Mouse (Mus musculus): ENCODE measurements around the gene Antxr2.

The Antxr2 gene

DNA sequence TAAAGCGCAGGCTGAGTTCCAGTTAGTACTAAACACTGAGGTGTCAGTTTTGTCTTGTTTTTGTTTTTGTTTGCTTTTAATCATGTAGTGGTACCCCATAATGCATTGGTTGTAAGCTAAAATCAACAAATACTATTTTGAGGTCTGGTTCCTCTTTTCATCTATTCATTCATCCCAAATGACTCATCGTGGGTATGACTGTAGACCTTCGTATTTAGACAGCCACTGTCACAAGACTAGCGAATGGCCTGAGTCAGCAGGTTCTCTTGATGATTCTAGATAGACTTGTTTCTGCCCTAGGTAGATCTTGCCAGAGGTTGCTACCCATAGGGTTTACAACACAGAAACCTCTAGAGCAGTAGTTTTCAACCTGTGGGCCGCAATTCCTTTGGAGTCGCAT is 116.9 kb downstream of the Antxr2 start:
- DNase-seq (ENCODE audit: low read depth, low spot score): no peak

DNA sequence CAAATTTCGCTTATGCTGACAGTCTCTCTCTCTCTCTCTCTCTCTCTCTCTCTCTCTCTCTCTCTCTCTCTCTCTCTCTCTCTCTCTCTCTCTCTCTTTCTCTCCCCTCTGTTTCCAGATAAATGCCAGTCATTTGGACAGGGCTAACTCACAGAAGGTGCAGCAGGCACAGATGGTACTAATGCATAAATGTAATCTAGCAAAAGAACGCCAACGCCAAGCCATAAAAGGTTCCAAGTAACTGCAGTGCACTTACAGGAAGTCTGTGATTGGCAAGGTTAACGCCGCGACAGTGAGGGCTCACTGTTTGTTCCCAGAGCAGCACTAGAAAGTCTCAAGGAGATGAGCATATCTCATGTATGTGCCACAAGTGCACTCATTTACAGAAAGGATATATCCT is 123.4 kb downstream of the Antxr2 start:
- DNase-seq (ENCODE audit: low read depth, low spot score): peak; percentile 55

DNA sequence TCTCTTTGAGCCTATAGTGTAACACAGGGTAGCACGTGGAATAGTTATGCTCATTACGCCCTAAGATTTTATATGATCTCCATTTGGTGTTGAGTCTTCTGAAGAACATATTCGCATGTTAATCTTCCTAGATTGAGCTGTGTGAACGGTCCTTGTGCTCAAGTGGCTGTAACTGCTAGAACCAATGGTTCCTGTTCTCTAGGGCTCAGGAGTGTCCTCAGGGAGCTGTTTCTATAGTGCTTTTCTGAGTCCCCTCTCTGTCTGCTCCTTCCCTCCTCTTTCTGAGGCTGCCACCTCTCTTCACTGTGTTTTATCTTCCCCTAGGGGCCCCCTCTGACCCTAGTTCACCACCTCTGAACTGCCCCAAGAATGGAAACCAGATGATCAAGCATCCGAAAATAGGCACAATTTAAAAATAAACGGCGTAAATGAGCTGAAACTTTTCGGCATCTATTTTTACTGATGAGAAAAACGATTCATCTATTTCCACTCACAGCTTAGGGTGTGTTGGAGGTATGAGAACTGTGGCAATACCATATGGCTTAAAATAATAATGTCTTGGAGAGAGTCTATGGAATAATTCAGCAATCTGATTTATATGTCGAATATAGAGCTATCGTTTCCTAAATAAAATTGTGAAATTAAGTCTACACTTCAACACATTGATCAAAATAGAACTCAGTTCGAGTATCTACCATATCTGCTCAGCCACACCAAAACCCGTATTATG is 124.1 kb downstream of the Antxr2 start:
- DNase-seq (ENCODE audit: low read depth, low spot score): no peak

DNA sequence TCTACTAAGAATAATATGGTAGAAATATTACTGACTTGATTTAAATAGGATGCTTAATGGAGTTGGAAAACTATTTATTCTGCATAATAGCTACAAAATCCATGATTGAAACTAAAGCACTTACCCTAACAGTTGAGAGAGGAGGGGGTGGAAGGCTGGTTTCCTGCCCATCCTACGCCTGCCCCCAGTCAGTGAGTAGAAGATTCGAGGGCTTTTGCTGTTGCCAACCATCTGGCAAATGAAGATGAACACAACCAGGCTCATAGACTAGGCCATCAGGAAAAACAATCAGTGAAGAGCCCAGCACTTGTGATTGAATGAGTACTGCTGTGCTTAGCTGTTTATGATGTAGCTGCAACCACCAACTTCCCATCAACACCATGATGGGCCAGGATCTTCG is 125.0 kb downstream of the Antxr2 start:
- no peak for DNase-seq (ENCODE audit: low read depth, low spot score)

DNA sequence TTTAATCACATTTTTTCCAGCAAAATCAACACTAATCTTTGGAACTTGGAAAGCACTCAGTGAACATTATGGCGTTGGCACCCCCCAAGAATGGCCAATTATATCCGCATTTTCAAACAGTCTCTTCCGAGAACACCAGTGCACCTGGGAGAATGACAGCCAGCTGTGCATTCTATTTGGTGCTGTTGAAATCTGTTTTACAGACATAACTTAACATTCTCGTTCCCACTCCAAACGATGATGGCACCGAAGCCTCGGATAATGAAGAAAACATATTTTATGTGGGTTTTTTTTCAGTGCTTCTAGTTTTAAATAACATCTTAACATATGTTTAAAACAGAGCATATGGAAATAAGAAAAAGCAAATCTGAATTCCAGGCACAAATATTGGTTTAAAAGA is 129.7 kb downstream of the Antxr2 start:
- DNase-seq (ENCODE audit: low read depth, low spot score): no peak

DNA sequence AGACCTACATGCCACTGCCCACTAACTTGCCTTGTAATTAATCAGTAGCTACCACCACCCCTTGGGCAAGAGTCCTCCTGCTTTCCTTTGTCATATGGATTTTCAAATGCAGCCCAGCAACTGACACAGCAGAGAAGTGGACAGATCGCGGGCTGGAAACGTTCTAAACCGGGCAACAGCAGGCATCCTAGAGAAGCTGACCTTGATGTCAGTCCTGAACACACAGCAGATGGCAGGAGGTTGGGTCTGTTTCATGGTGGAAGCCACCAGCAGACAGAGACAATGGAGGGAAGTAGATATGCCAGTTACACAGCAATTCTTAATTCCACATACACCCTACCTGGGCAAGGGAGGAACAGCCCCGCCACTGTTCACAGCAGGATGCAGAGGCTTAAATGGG is 131.5 kb downstream of the Antxr2 start:
- no peak for DNase-seq (ENCODE audit: low read depth, low spot score)

DNA sequence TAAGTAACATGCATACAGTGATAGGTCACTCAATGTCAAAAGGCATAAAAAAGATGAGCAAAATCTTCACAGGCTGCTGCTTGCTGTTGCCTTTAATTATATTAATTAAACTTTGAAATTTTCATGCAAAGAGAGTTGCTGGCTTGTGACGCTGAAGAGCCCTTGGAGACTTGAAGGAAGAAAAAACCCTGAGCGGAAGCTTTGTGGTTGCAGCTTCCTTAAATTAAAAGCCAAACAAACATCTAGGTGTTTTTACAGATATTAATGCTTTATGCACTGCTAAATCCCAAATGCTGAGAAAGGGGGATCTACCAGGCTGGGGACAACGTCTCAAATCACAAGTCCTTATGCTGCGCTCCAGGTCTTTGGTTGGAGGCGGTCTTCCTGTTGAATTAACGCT is 145.4 kb downstream of the Antxr2 start:
- DNase-seq (ENCODE audit: low read depth, low spot score): no peak

DNA sequence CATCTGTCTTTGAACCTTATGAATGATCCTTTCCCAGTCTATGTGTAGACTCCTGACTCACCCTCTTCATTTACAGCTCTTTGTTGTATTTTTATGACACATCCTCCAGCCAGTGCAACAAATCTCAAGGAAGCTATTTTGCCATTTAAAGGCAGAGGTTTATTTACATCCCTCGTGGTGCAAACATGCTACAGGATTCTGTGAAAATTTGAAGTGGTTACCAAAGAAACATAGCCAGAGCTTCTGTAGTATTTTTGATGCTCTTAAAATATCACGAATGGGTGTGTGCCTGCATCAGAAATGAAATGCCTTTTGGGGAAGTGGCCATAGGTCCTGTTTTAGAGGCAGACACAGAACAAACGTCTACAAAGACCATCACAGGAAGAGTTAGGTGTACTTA is 146.7 kb downstream of the Antxr2 start:
- no peak for DNase-seq (ENCODE audit: low read depth, low spot score)

DNA sequence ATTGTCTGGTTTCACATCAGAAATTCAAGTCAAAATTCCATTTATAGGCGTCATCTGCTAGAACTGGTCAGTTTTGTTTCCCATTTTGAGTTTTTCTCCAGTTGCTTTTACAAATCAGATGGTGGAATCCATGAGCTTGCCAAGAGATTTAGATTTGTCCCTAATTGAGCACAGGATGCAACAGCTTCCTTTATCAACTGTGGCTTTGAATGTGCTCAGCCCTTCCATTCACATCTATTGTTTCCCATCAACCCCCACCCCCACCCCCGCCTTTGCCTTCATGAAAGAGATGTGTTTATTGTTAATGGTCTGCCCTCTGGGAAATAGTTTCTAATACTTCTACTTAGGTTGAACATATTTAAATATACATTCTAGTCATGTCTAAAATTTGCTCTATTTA is 149.4 kb downstream of the Antxr2 start:
- DNase-seq (ENCODE audit: low read depth, low spot score): no peak

DNA sequence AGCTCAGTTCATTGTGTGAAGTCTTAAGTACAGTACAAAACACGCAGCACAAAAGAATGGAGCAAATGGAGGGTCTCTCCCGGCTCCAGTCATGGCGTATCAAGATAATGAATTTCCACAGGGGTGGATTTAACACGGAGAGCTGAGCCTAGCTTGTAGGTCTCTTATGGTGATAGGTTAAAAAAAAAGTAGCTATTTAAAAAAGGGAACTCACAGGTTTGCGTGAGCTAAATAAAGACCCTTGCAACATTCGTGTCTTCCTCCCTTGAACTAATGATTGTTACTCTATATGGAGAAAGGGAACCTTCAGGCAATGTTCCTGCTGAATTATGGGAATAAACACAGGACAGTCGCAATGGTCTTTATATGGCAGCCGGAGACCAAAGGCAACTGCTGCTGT is 150.7 kb downstream of the Antxr2 start:
- DNase-seq (ENCODE audit: low read depth, low spot score): no peak

DNA sequence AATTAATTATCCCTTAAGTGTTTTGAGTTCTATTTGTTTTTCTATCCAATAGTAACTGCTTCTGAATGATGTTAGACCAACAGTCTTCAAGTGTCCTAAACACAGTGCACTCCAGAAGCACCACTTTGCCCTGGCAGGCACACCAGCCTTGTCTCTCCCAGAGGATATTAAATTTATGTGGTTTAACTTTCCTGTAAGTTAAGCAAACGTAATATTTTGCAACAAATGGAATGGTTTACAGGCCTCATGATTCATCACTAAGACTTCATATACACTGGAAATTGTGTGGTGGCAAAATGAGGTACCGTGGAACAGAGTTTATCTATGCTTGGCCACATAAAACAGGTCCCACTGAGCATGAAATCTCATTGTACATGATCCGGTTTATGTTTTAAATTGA is 152.0 kb downstream of the Antxr2 start:
- DNase-seq (ENCODE audit: low read depth, low spot score): no peak

DNA sequence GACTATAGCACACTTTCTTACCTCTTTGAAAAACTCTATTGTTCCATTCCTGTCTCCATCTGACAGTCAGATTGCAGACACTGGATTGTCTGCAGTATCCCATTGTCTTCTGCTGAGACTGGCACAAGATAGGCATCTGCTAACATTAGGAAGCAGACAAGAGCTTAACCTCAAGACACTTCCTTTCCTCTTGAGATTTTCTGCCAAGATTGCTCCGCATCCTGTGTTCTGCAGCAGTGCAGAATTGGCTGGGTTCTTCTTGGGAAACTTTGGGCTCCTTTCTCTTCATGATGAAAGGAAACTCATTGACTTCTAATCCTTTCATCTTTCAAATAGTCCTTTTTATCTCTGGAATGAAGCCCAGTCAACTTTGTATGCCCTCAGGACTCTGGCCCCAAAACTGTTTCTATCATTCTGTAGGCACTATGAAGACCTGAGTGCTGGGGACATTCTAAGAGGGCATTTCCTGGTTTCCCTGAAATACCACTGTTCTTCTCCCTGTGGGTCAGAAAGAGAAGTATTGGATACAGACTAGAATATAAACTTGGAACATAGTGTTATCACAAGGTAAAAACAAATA is 152.5 kb downstream of the Antxr2 start:
- DNase-seq (ENCODE audit: low read depth, low spot score): no peak

DNA sequence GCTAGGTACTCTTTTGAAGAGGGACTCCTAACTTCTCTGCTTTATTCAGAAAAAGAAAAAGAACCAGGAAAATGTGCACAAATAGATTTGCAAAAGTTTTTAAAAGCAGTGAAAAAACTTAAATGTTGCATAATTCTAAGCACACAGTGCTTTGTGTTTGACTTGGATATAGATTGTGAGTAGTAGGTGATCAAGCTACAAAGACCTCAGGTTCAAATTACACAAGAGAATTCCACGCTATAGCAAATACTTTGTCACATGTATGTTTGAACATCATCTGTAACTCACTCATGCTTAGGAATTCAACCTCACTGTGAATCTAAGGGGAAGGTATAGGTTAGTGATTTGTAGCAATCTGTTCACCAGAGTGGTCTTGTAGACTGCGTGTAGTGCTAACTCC is 153.9 kb downstream of the Antxr2 start:
- DNase-seq (ENCODE audit: low read depth, low spot score): no peak

DNA sequence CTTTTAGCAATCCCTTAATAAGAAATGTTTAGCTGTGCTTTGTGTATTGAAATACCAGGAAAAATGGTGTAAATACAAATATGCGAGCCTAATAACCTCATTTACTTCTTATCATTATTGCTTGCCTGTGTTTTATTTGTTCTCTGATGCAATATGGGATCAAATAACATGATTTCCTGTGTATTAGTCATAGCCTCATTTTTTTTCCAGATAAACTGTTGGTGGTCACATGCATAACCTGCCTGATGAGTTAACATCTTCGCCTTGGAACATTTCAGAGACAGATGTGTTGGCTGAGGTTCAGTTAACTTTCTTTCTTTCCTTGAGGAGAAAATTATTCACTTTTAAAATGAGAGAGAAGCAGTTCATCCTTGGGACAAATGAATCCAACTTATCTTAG is 162.9 kb downstream of the Antxr2 start:
- DNase-seq (ENCODE audit: low read depth, low spot score): no peak

DNA sequence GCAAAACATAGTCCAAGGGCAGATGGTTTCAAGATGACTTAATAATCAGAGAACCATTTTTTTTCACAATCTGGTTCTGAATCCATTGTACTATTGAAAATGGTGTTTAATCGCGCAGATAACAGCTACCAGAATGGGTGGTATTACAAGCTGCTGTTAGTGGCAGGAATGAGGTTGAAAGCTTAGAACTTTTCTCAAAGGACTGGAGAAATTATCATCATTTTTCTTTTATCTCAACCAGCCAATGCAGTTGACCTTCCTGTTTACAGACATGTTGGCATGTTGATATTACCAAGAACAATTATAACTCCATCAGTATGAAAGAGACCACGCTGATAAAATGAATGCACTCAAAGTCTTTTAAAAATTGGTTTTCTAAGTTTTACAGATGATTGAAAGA is 163.9 kb downstream of the Antxr2 start:
- no peak for DNase-seq (ENCODE audit: low read depth, low spot score)

DNA sequence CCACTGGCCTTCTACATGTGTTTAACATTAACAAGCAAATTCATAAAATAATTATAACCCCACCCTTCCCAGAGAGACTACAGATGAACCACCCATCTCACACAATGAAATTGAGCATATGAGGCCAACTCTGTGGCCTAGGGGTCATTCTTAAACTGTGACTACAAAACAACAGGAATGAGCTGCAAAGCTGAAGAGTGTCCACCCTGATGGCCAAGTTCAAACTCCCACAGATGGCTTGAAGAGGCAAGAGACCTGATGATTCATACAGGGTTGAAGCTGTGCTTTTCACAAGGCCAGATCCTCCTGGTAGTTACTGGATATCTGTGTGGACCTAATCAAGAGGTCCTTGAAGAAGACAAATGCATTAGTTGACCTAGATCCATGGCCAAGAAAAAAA is 173.7 kb downstream of the Antxr2 start:
- DNase-seq (ENCODE audit: low read depth, low spot score): no peak

DNA sequence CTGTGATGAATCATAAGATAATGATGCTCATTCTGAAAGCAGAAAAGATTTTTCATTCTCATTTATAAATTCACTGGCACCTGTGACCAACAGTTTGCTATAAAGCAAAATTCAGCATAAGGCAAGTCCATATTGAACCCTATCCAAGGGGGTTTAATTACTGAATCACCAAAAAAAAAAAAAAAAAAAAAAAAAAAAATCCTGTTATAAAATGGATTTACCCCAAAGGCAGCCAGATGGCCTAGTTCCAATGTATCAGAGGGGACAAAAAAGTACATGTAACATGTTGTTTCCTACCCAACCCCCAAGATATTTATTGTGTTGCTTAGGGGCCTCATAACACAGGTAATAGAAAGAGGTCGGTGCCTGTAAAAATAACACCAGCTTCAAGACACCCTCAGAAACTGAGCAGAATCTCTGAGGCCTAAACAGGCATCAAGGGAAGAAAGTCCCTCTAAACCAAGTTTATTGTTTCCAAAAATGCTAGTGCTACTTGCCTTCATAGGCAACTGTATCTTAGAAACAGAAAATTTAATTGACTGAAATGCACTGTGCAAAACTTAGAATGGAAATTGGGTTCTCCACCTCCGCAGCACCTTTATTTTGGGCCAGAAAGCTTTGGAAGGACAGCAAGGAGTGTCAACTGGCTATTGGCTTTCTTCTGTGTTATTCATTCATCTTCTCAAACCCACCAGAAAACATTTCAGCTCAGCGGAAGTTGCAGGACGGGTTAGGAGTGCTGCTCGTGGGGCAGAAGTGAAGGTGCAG is 178.7 kb downstream of the Antxr2 start:
- no peak for DNase-seq (ENCODE audit: low read depth, low spot score)

DNA sequence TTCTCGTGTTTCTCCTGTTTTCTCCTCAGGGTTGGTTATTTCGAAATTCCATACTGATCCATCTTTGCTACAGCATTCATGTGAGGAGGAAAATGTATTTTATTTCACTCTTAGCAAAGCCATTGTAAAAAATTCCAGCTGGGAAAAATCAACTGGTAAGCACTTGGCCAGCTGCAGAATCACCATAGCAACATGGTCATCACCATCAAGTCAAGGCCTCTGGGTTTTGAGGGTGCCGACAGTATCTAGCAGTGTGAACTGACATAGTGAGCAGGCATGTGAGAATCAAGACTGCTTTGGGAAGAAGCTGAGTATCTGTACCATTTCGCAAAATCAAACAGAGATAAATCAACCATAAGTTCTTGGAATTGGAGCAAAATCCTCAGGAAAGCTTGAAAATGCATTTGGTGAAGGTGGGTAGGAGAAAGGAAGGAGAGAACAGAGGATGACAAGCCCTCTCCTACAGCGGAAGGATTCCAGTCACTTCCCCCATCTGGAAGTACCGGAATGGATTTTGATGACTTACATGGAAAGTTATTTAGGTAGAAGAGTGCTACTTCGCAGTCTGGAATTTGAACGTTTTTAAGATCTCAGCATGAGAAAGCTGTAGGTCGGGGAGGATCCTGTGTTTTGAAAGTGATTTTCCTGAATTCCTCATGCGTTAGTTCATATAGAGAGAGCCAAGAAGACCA is 183.5 kb downstream of the Antxr2 start:
- DNase-seq (ENCODE audit: low read depth, low spot score): no peak

DNA sequence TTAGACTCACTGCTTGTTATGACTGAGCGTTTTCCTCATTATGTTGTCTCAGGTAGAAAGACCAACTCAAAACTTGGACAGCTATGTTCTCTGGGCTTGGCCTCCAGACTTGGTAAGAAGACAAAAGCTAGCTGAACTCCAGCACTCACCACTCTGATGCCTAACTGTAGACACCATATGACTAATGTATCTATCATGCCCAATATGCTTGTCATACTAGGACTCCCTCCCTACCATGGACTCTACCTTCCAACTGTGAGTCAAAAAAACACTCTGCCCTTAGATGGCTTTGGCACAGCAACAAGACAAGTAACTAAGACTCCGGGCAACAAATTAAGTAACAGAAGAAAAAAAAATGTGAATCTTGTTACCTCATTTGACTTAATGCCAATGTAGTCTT is 184.3 kb downstream of the Antxr2 start:
- DNase-seq (ENCODE audit: low read depth, low spot score): no peak

DNA sequence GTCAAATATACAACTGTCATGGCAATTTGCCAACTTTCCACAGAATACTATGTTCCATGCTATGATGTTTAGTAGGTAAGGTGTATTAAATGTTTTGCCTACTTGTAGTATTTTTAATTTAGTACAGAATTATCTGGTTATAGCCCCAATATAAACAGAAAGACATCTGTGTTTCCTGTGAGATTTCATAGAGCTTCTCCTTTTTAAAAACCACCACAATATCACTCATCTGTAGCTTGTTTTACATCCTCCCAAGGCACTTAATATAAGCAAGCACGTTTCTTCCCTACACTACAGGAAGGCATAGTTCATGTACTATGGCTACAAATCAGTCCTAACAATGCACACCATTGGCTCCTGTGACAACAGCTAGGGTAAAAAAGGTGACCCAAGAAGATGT is 188.8 kb downstream of the Antxr2 start:
- no peak for DNase-seq (ENCODE audit: low read depth, low spot score)

DNA sequence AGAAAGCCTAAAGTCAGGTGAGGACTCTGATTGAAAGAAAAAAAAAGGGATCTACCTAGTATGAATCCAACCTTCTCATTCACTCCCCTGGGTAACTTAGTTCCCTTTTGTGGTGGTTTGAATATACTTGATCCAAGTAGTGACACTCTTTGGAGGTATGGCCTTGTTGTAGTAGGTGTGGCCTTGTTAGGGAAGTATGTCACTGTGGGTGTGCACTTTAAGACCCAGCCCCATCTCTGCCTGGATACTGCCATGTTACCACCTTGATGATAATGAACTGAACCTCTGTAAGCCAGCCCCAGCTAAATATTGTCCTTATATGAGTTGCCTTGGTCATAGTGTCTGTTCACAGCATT is 190.9 kb downstream of the Antxr2 start:
- DNase-seq (ENCODE audit: low read depth, low spot score): no peak

DNA sequence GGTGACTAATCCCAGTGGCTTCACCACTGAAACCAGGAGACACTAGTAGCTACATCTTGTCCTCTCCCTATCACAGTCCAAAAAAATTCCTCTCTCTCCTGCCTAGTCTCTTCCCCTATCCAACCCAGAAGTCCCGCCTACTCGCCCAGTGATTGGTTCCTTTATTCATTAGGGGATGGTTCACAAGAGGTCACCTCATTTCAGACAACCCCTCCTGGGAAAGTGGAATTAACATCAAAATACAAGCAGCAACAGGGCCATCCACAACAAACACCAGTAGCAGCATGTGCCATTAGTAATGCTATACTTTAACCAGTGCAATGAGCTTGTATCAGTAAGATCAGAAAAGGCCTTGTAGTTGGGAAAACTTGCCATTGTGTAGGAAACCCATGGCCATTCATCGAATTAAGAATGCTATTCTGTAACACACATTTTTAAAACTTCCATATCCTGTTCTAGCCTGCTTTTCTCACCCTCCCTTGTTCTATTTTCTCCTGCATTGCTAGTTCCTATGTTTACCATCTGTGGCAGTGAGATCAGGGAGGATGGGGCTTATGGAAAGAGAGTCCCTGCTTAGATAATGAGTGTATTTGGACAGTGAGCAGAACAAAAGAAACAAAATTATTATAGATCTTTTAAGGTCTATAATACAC is 191.4 kb downstream of the Antxr2 start:
- DNase-seq (ENCODE audit: low read depth, low spot score): no peak

All from brain, embryonic 18.5 days (tissue).